Mouse (Mus musculus): ENCODE measurements around the gene Nrxn1.

Nrxn1 gene

GRCm38 (mm10) chr17:91093042-91093080, at the start of gene Nrxn1:
TSS of gene Nrxn1 (minus strand) at chr17:91093071.
- DNase-seq = no peak

- DNase-seq = no peak
Observed at GRCm38 (mm10) chr17:91136859-91137258, 44.0 kb upstream of the Nrxn1 start.

GRCm38 (mm10) chr17:91112880-91113628, 20.2 kb upstream of the Nrxn1 start:
- no peak for DNase-seq

GRCm38 (mm10) chr17:91112085-91112484, 19.2 kb upstream of the Nrxn1 start:
- DNase-seq = no peak

DNA sequence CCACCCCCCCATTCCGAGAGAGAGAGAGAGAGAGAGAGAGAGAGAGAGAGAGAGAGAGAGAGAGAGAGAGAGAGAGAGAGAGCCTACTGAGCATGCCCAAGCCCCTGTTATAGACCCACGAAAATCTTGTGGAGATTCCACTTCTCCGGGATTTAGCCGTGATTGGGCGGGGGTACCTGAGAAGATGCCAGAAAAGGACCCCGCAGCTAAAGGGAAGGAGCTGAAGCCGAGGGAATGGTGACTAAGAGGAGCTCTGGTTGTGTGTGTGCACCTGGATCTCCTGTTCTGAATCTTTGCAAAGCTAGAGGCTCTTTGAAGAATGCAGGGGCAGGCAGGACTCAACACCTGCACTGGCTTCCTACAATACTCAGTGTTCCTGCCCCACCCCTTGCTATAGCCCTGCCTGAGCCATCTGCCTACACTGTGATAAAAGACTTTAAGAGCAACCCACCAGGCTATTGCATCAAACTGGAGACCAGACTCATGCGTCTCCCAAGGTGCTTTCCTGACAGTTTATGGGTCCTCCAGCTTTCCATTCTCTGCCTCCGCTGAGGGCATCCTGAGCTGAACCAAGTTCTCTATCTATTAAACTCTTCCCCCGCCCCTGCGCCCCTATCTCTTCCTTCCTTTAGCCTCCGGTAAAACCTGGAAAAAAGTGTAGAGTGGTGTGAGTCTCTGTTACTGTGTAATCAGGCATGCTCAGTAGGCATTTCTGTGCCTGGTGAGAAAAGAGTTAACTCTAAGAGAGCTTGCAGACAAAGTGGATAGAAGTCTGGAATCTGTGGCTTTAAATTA, 407 bp upstream of the Nrxn1 start:
- DNase-seq = no peak

DNA sequence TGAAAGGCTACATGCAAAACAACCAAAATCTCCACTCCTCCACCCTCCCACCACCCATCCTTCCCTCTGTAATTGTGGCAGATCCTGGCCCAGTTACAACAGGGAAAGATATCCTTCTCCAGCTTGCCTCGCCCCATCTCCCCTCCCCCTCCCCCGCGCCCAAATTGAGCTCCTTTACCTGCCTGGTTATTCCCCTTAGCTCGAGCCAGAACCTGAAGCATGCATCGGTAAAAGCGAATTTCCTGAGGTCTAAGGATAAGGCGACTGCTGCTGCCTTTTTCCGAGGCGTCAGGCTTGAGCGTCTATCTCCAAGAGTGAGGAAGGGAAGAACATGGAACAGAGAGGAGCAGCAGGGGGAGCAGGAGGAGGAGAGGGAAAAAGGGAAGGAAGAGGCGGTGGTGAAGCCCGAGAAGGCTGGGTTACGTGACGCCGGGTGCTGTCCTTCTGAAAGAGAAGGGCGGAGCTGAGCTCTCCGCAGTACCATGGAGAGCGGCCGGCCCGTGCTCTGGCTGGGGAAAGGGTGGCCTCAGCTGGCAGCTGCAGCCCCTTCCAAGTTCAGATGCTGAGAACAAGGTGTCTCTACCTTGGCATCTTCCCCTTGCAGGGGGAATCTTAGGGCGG, 340 bp downstream of the Nrxn1 start:
- no peak for DNase-seq

DNA sequence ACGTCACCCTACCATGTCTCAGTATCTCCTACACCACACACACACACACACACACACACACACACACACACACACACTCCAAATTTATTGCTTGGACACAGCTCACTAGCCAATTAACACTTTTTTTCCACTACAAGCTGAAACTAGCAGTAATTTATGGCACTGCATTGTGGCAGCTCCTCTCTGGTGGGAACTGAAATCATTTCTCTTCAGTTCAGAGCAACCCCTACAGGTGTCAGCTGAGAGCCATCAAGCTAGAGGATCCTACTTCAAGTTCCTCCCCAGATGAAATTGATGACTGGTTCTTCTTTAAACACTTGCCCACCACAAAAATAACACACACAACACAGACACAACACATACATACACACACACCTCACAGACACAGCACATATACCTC, 2.2 kb downstream of the Nrxn1 start:
- no peak for DNase-seq

DNA sequence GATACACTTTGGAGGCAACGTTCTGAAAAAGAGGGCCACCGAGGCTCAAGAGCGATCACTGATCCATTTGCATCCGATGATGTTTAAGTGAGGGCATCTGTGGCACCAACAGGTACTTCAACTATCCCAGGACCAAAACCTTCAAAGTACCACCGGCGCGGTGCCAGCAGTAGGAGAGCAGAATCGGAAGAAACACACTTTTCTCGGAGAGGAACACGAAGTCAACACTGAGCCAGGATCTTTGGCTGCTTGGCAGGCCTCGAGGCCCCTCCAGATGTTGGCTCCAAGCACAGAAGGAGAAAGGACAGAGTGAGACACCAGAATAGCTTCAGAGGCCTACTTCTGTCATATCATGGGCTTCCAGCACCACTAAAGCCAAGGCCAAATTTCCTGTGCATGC, 3.9 kb downstream of the Nrxn1 start:
- DNase-seq = no peak

GRCm38 (mm10) chr17:91088037-91088715, 4.7 kb downstream of the Nrxn1 start:
- DNase-seq = no peak

DNA sequence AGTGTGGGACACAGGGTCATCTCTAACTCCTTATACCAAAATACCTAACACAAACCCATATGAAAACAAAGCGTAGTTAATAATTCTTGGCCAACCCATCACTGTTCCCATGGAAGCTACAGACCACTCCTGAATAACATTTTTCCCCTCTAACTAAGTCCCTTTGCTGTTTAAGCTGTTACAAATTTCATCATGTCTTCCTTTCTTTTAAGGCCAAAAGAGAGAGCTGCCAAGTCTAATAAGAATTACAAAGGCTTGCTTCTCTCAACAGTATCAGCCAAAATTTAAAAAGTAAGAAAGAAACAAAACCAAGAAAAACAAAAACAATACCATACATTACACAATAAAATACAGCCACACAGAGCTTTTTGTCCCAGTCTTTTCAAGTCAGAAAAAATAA, 6.5 kb downstream of the Nrxn1 start:
- no peak for DNase-seq

- DNase-seq = no peak
Observed at GRCm38 (mm10) chr17:91085416-91085815, 7.5 kb downstream of the Nrxn1 start.

DNA sequence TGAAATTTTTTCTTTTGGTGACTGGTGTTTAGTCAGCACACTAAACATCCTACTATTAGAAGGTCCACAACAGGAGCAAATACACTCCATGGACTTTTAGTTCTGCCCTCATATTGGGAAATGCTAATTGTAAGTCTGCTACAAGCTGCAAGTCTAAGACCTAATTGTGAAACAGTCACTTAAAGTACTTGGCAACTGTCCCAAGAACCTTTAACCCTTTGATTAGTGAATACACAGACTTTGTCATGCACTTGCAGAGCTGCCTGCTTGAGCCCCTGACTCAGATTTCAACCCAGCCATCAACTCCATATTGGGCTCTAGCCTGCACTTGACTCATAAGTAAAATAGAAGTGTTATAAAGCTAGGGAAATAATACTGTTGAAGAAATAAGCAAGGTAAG, 13.8 kb downstream of the Nrxn1 start:
- no peak for DNase-seq

DNA sequence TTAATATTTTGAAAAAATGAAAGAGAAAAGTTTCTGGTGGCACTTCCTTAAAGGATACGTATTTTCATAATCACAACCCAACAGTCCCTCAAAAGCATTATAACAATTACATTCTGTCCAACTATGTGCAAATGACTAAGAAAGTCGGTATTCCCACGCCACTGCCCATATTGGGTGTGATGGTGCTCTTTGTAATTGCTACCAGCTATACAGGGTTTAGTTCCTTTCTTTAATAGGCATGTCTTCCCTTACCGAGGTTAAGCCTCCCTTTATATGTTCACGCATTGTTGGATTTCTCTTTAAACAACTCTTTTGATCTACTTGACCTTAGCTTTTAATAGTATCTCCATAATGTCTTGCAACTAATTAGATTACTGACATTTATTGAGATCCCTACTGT, 18.1 kb downstream of the Nrxn1 start:
- no peak for DNase-seq

GRCm38 (mm10) chr17:91033466-91033865, 59.4 kb downstream of the Nrxn1 start:
- DNase-seq = no peak

- no peak for DNase-seq
Observed at GRCm38 (mm10) chr17:91025061-91025623, 67.7 kb downstream of the Nrxn1 start.

DNA sequence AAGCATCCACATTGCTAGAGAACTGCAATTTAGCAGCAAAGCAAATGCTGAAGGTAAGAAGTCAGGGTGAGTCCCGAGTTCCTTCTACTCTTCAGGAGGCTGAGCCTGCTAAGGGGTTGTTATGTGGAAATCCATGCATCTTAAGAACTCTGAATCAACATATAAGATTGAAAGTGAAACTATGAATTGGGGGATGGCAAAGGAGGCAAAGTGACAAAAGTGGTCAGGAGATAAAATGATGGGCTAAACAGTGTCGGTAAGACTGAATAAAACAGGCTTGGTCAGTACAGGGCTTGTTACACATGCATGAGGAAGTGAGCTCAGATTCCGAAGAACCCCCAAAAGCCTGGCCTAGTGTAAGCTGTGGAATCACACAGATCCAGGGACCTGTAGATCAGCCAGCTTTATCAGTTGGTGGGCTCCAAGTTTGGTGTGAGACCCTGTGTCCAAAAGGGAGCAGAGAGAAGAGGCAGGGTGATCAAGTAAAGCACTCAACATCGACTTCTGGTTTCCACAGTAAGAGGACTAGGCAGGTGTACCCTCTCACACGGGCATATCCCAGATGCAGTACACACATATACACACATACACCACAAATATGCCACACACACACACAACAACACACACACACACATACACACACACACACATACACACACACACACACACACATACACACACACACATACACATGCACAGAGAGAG, 85.3 kb downstream of the Nrxn1 start:
- DNase-seq = no peak

DNA sequence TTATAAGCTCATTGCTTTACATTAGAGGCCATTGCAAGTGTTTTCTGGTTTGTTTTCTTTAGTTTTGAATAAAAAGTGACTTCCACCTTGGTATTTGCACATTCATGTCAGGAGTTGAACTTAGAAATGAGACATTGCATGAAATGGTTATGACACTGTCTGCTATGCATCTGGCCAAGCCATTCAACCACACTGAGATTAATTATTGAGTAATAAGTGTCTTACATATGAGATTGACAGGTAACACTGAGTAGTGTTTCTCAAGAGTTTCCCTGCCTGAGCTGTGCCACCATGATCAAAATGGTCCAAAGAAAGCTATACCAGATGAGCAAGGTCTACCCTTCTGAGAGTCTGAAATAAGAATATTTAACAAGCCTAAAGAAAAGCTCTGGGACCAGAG, 92.5 kb downstream of the Nrxn1 start:
- no peak for DNase-seq

DNA sequence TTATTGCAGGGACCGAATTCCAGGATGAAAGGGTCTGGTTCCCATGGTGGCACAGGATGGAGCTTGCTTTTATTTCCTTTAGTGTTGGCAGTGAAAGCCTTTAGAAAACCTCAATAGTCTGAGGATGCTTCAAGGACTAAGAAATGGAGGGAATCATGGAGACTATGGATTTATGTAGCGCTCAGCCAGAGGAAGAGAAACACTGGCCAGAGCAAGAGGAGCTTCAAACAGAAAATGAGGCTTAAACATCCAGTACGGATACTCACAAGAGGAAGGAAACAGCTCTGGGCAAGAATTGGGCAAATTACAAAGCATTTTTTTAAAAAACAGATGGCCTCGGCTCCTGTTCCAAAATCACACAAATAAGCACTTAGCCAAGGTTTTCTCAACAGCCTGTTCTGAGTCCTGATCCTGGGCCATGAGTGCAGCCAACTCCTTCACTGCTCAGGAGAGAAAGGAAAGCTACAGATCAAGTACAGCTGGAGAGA, 93.2 kb downstream of the Nrxn1 start:
- no peak for DNase-seq

DNA sequence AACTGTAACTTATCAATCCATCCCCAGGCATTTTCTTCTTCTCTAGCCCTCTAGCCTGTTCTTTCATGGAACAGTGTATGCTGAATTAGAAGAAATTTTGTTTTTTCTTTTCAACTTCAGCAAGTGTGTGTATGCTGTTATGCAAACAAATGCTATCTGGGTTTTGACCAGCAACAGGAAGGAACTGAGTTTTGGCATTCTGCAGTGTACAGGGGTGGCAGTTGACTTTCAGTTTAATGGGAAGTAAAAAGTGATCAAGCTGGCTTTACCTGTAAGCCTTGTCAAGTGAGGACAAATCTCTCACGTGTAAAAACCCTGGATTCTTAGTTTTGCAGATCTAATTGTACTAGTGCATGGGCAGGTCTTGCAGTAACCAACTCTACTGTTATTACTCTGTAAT, 95.2 kb downstream of the Nrxn1 start:
- DNase-seq = no peak

DNA sequence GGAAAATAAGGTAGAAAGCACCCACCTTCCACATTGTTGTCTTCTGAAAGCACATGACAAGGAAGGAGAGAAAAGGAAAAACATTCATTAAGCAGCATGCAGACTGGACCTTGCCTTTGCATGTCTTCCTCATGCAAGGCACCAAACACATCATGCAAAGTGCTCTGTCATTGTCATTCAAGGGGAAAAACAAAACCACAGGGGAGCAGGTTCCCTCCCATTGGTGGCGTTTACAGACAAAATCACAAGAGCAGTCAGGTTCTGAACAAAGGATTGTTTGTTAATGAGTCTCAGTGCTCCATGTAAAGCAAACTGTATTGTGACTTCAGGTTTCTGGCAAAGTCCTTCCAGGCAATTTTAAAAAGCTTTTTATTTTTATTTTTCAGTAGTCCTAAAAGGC, 97.4 kb downstream of the Nrxn1 start:
- no peak for DNase-seq

GRCm38 (mm10) chr17:90994247-90994646, 98.6 kb downstream of the Nrxn1 start:
- no peak for DNase-seq

- no peak for DNase-seq
Observed at GRCm38 (mm10) chr17:90990747-90991146, 102.1 kb downstream of the Nrxn1 start.

Measured in thymus, postnatal 25 days (tissue).